Mouse (Mus musculus) gonadal fat pad, adult 2 months (tissue): ENCODE results near the gene Neurog1. TPM values are rescaled to one million over a fixed set of nuclear protein-coding genes. Genes with fewer than 3 reads are reported as not detected.

Source experiments
- DNase-seq: peaks from one replicate; pipeline ENCODE4 v3.0.0-alpha.2; 2012; ENCODE audit warnings: low read depth
- polyA plus RNA-seq: library from polyadenylated mRNA; depleted of rRNA; stranded (reverse); fragments of >200 nt; gene quantifications from 2 replicates; pipeline ENCODE4 v1.2.3, GENCODE M21; 2012

Neurog1 gene
- polyA plus RNA-seq, 1 experiment = not detected

DNA sequence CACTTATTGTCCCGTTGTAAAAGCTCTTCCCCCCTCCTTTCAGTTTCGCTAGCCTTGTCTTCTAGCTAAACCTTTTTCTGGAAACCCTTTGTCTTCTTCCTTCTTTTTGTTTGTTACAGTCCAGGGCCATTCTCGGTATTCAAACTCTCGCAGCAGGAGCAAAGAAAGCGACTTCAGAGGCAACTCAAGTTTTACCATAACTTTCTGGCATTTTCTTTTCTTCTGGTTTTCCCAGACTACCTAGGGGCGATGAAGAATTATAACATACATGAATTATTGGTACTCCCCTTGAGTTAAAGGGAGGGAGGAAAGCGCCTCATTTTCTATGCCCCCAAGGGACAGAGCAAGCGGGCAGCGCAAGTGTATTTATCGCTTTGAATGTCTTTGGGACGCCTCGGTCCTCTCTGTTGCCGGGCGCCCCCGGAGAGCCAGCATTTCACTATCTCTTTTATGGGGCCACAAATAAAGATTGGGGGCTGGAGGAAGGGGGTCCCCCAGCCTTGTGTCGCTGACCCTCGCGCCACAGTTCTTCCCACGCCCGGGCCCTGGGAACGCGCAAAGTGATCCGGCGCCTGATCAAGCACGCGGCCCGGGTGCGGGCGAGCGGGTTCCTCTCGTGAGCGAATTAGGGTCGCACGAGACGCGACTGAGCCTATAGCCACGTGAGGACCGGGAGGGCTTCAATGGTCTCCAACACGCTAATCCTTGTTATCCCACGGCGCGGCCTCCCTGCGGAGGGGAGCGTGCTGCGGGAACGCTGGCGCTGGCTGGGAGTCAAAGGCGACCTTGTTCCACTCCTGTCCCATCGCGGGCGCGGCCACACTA lies 6.4 kb upstream of the Neurog1 start:
- no peak for DNase-seq

GRCm38 (mm10) chr13:56257469-56258153 lies 5.6 kb upstream of the Neurog1 start:
- no peak for DNase-seq

DNA sequence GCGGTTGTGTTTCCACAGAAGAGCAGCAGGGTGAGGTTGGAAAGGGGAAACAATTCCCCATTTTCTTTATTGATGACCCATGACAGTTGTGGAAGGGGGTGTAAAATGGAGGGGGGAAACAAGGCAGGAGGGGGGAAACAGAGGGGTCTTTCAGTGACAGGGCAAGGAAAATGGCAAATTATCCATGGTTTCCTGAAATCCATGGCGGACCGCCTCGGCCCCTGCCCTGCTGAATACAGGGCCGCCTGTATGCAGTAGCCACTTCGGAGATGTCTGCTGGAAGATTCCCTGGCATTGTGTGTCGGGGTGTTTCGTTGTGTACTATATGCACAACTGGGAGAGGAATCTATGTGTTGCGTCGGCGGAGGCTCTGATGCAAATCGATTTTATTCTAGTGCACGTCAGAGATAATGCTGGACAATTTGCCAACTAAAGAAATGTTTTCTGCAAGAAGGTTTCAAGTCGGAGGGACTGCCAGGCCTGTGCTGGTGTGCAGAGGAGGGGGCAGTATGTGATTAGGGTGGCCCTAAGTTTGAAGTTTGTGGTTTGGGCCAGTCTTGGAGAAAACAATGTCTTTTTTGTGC lies 4.8 kb upstream of the Neurog1 start:
- no peak for DNase-seq

DNA sequence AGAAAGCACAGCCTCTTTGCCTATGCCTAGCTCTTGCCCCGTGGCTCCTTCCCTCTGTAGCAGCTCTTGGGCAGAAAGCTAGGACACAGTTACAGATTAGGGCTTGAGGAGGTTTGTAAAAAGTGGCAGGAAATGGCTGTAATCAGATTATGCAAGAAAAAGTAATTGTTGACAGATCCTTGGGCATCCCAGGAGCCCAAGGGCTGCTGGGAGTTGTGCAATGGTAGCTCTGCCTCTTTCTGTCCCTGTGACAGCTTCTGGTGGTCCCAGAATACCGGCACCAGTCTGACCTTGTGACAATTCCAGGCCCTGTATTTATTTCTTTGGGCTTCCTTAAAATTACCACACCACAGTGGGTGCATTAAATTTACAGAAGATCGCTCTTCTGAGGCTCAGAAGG lies 1.4 kb upstream of the Neurog1 start:
- no peak for DNase-seq

GRCm38 (mm10) chr13:56252783-56253182 lies 820 bp upstream of the Neurog1 start:
- DNase-seq = no peak

DNA sequence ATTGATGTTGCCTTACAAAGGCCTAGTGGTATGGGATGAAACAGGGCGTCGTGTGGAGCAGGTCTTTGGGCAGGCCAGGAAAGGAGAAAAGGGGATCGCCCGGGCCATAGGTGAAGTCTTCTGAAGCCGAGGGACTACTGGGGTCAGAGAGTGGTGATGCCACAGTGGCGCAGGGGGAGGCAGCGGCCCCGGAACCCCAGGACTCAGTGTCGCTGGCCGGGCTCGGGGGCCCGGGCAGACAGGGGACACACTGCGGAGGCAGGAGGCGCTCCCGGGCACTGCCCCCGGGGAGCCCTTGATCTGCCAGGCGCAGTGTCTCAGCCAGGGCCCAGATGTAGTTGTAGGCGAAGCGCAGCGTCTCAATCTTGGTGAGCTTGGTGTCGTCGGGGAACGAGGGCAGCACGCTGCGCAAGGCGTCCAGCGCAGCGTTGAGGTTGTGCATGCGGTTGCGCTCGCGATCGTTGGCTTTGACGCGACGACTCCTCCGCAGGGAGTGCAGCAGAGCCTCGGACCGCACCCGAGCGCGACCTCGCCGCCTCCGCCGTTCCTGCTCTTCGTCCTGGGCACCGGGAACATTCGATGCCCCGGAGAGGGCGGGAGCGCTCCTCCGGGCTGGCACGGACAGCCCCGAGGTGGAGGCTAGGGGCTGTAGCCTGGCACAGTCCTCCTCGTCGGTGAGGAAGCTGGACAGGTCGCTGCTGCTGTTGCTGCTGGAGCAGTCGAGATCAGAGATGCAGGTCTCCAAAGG lies 613 bp downstream of the Neurog1 start:
- no peak for DNase-seq

GRCm38 (mm10) chr13:56250551-56251161 lies 1.3 kb downstream of the Neurog1 start:
- no peak for DNase-seq

DNA sequence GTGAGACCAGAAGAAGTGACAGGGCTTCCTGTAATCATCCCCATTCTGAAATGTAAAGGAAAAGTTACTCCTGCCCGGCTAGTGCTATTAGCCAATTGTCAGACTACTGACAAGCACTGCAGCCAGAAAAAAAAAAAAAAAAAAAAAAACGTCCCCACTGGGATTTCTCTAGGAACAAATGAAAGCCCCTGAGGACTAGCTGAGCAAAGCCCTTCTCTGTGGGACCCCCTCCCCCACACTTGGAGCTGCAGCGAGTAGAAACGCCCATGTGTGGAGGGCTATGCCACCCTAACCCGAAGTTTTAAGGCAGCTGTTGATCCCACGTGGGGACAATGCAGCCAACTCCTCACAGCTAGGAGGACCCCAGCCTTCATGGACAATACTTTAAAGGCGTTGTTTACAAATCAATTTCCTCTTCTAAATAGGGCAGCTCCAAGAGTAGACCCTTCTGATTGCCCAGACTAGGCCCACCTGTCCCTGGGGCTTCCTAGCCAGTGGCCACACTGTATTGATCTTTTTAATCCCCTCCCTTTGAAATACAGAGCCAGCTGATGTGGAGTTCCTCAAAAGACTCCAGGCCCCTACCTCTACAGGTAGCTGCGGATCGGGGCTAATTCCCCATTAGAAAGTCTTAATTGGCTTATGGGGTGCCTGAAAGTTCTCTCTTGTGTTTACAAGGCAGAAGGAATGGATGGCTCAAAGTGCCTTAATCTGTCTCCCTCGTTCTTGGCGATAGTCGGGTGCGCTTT lies 2.2 kb downstream of the Neurog1 start:
- no peak for DNase-seq

- no peak for DNase-seq
These were observed 8.9 kb downstream of the Neurog1 start for GRCm38 (mm10) chr13:56243104-56243503.

GRCm38 (mm10) chr13:56240012-56240770 lies 11.8 kb downstream of the Neurog1 start:
- no peak for DNase-seq

- no peak for DNase-seq
These were observed 14.1 kb downstream of the Neurog1 start for GRCm38 (mm10) chr13:56237905-56238304.

DNA sequence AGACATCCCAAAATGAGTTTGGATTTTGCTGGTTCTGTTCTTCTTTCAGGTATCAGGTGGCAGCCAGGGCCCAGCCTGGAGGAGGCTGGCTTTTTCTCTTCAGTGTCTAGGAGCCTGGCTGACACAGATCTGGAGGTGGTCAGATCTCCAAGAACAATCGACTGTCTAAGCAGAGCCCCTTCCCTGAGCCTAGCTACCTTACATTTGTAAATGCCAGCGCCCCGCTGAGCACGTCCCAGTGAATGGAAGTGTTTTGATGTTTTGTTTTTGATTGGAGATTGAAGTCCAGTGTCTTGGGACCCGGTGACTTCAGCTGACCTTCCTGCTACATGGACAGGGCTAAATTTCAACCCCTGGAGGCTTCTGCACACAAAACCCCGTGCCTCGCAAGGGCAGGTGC lies 15.8 kb downstream of the Neurog1 start:
- DNase-seq = no peak

DNA sequence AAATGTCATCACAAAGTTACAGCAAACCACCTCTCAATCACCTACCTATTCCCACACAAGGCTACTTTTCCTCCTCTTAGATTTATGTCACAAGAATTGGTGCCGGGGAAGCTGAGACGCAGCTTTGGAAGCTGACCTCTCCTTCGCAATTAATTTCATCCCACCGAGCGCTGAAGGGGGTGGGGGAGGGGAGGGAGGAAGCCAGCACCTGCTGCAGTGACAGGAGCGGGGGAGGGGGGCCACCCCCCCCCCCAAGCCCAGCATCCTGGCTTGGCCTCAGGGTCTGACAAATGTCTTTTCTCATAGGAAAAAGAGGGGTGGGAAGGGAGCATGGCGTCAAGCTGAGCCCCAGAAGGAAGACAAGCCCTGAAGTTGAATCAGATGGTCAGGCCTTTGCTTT lies 23.2 kb downstream of the Neurog1 start:
- DNase-seq = no peak

DNA sequence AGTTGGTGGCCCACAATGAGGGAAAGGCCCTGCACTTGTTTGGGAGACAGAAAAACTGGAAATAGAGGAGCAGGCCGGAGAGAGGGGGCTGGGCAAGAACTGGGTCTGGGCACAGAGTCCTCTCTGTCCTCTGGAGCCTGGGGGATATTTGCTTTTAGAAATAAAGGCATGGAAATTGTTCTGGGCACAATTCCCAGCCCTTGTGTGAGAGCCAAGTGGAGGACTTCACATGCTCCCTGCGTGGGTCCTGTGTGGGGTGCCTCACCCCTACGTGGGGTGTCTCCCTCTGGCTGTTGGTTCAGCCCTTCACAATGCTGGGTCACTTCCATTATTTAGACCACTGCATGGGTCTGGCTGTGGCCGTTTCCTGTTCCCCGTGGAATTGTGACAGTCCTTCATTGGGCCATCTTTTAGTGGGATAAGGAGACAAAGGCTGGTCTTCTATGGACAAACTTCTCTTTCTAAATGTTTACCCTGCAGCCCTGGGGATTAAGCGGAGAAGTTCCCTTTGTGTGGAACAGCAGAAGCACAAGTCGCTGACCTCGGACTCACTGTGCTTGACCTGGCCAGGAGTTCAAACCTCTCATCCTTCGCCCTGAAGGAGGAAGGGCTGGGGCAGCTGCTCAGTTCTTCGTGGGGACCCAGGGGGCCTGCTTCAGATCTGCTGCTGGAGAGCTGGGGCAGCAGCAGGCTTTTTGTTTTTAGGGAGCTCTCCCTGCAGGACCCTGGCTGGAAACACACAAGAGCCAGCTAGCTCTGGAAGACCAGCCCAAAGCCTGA lies 25.6 kb downstream of the Neurog1 start:
- DNase-seq = no peak

GRCm38 (mm10) chr13:56223625-56224024 lies 28.3 kb downstream of the Neurog1 start:
- DNase-seq = no peak

DNA sequence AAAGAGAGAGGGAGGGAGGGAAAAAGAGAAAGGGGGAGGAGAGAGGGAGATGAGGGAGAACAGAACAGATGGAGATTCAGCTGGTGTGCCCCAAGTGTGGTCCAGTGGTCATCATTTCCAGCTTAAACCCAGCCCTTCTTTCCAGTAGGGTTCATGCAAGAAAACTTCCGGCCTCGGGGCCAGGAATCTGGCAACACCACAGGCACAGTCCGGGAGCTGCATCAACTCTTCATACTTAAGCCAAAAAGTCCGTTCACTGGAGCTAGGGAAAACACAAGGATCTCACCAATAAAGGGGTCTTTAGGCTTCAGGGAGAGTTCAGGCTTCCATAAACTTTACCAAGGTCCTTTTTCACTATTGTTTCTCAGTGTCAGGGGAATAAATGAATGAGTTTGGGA lies 29.1 kb downstream of the Neurog1 start:
- no peak for DNase-seq

DNA sequence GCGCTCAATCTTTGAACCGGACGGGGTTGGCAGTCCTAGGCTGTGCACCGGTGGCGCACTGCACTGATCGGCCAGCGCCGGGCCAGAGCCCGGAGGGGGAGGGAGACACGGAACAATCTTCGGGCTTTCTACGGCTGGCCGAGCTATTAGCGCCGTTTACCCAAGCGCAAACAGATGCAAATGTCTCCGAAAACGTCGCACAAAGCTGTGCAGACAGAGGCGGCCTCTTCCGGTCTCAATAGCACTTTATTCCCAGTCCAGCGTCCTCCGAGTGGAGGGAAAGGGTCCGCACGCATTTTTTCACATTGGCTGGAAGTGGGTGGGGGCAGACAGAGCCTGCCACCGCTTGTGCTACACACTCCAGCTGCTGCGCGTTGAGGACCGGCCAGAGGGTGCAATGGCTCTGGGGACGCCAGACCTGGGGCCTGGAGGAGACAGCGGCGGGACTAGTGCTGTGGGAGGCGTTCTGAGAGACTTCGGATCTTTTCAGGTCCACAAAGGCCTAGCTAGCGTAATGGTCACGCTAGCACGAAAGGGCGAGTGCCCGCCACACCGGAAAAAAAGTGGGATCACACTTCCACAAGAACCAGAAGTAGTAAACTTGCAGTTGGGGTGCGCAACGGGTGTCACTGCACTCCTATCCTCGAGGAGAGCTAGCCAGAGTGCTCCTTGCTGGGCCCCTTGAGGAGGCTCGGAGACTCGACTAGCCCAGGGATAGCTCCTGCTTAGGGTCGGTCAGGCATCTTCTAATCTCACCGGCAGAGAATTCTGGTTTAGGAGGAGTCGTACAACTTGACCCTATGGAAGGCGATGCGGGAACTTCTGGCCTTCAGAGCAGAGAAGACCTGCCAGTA lies 29.7 kb downstream of the Neurog1 start:
- DNase-seq = no peak

DNA sequence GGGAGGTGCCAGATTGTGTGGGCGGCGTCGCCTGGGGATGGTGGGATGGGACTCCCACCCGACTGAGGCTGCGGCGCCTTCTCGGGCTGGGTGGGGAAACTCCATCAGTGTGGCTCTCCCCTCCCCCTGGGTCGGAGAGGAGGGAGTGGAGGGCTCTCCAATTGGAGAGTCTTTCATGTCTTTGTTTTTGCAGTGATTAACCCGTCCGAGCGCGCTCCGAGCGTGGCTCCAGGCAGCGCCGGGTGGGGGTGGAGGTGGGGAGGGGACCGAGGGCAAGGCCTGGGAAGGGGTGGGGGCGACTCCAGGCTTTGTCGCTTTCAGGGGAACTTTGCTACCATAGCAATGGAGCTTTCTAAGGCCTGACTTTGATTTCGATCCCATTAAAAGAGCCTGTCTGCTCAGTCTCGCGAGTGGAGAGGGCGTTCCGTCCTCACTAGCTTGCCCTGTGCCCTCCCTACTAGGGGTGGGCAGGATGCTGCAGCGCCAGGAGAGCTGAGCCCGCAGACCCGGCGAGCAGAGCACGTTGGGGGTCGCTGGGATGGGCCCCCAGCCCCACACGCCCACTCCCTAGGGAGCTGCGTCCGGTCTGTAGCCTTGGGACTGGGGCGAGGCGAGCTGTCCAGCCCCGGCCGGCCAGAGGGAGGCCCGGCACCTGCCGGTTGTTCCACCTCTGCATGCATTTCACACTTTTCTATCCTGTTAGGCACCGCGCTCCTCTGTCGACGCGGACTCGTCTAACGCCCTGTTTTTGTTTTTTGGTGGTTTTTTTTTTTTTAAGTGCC lies 30.6 kb downstream of the Neurog1 start:
- DNase-seq = no peak
